Mouse (Mus musculus) ES-E14 (cell line): Measurements from ENCODE around the gene Cct4. TPM values are rescaled to one million over a fixed set of nuclear protein-coding genes. Genes with fewer than 3 reads are reported as not detected.

ENCODE experiments used
- DNase-seq: peaks from one replicate; pipeline ENCODE4 v3.0.0-alpha.2; 2013; ENCODE audit warnings: low read depth, low spot score
- H3K27ac ChIP-seq: 2 replicates; pipeline ENCODE4 v1.5.1; 2012; ENCODE audit warnings: low read depth, mild to moderate bottlenecking, low read length, moderate library complexity, mixed read lengths; ENCODE audit not compliant: poor library complexity, insufficient read depth, severe bottlenecking
- H3K36me3 ChIP-seq: 2 replicates; pipeline ENCODE4 v1.6.1; 2012; ENCODE audit warnings: mild to moderate bottlenecking, low read length, moderate library complexity, mixed read lengths; ENCODE audit not compliant: control insufficient read depth, poor library complexity, insufficient read depth, severe bottlenecking
- H3K4me1 ChIP-seq, 2 experiments: fragments of 150-350 bp in 1 of 2; sonication (generic) in 1 of 2; 2 replicates each; pipeline ENCODE4 v1.6.1; 2012; ENCODE audit warnings: low read length in 2 of 2, mild to moderate bottlenecking in 1 of 2, mixed read lengths in 1 of 2; ENCODE audit not compliant: control insufficient read depth in 2 of 2, insufficient read depth in 2 of 2, poor library complexity in 1 of 2
- H3K4me3 ChIP-seq, 2 experiments: fragments of 150-350 bp in 1 of 2; sonication (generic) in 1 of 2; 2 replicates each; pipeline ENCODE4 v1.5.1; 2012; ENCODE audit warnings: low read length in 2 of 2, low read depth in 1 of 2, mild to moderate bottlenecking in 1 of 2, mixed read lengths in 1 of 2; ENCODE audit not compliant: insufficient read depth in 1 of 2, poor library complexity in 1 of 2, severe bottlenecking in 1 of 2
- H3K9ac ChIP-seq: 2 replicates; pipeline ENCODE4 v1.6.1; 2012; ENCODE audit warnings: low read depth, mild to moderate bottlenecking, low read length, mixed read lengths; ENCODE audit not compliant: poor library complexity, insufficient read depth, severe bottlenecking
- H3K9me3 ChIP-seq: fragments of 150-350 bp; sonication (generic); 2 replicates; pipeline ENCODE4 v1.6.1; 2012; ENCODE audit warnings: low read depth, mild to moderate bottlenecking, low read length; ENCODE audit not compliant: control insufficient read depth, insufficient read depth
- CHD2 ChIP-seq: IDR thresholded peaks from 2 replicates; pipeline ENCODE4 v1.6.1; 2014; ENCODE audit warnings: mild to moderate bottlenecking, low read depth, low read length, inconsistent platforms
- HCFC1 ChIP-seq: IDR thresholded peaks from 2 replicates; pipeline ENCODE4 v1.6.1; 2012; ENCODE audit warnings: low read length, inconsistent platforms, borderline replicate concordance; ENCODE audit not compliant: insufficient read depth
- MAFK ChIP-seq: IDR thresholded peaks from 2 replicates; pipeline ENCODE4 v1.6.1; 2014; ENCODE audit warnings: mild to moderate bottlenecking, low read depth, low read length, inconsistent platforms; ENCODE audit not compliant: insufficient read depth
- ZC3H11A ChIP-seq: IDR thresholded peaks from 2 replicates; pipeline ENCODE4 v1.6.1; 2012; ENCODE audit warnings: low read depth, mild to moderate bottlenecking, inconsistent platforms, low read length, borderline replicate concordance
- ZNF384 ChIP-seq: IDR thresholded peaks from 2 replicates; pipeline ENCODE4 v1.6.1; 2012; ENCODE audit warnings: low read depth, low read length, inconsistent platforms
- in situ Hi-C, 2 experiments: fragments of 600-800 bp; cut with MboI; formaldehyde crosslinking; loops; one replicate each; pipeline ENCODE4 v1.15.1; 2025; ENCODE audit warnings: low sequenced_read_pairs in 2 of 2, inconsistent platforms in 1 of 2; ENCODE audit not compliant: unreplicated experiment in 2 of 2
- total RNA-seq: library from RNA; depleted of rRNA; stranded (reverse); fragments of 300-350 nt; gene quantifications from 2 replicates; pipeline ENCODE4 v1.2.3, GENCODE M21; 2012

Gene Cct4
- total RNA-seq, 1 experiment, result 382 TPM

DNA sequence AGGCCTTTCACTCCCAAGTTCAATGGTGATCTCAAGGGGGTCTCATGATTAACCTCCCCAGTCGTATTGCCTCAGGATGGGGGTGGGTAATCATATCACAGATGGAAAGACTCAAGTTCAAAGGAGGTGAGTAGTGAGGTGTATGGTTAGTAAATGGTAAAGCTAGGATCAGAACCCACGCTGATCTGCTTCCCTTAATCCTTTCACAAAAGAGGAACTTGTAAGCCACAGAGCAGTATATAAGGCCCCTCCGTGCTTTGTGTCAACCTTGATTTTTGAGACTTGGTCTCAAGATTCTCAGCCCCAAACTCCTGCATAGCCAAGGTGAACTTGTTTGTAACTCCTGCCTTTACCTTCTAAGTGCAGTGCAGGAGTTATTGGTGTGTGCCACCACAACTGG lies 33.9 kb downstream of the Cct4 start:
- in situ Hi-C loops, result no loop called here
- no peaks in the 10 kb centered on the region for H3K9me3 ChIP-seq
- no peak for TF ChIP-seq MAFK
- no peak for TF ChIP-seq ZC3H11A
- no peak for TF ChIP-seq CHD2
- TF ChIP-seq ZNF384, result no peak
- no peak for TF ChIP-seq HCFC1
- H3K4me3 ChIP-seq, result no peak overlapping the region
- no peaks in the 10 kb centered on the region for H3K36me3 ChIP-seq
- no peak for DNase-seq
- no peaks in the 10 kb centered on the region for H3K4me1 ChIP-seq
- H3K9ac ChIP-seq, result no peak overlapping the region
- no peak overlapping the region for H3K27ac ChIP-seq

GRCm38 (mm10) chr11:23028957-23029356 lies 38.6 kb downstream of the Cct4 start:
- no peaks in the 10 kb centered on the region for H3K9me3 ChIP-seq
- H3K36me3 ChIP-seq, result no peaks in the 10 kb centered on the region
- no peak overlapping the region for H3K4me3 ChIP-seq
- H3K9ac ChIP-seq, result no peak overlapping the region
- DNase-seq, result no peak
- in situ Hi-C loops, result no loop called here
- no peak for TF ChIP-seq ZNF384
- TF ChIP-seq HCFC1, result no peak
- TF ChIP-seq ZC3H11A, result no peak
- TF ChIP-seq CHD2, result no peak
- no peak overlapping the region for H3K27ac ChIP-seq
- no peaks in the 10 kb centered on the region for H3K4me1 ChIP-seq

DNA sequence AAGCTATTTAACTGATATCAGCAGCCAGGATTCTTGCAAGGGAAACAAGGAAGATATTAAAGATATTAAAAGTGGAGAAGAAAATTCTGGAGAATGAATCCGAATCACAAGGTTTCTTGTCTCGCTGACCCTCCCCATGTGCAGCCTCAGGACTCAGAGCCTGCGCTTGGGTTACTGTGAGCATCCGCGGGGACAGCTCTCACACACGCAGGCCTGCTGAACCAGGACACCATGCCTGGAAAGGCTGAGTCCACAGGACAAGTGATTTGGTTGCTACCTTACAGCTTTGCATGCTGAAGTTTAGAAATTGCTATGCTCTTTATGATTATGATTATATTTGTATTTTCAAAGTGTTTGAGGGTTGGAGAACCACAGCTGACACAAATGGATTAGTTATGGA lies 39.1 kb downstream of the Cct4 start:
- no peaks in the 10 kb centered on the region for H3K9me3 ChIP-seq
- no peak overlapping the region for H3K4me3 ChIP-seq
- TF ChIP-seq MAFK, result no peak
- no peak for TF ChIP-seq ZNF384
- no peak for TF ChIP-seq HCFC1
- TF ChIP-seq ZC3H11A, result no peak
- no peak for TF ChIP-seq CHD2
- H3K4me1 ChIP-seq, result no peaks in the 10 kb centered on the region
- no peak overlapping the region for H3K27ac ChIP-seq
- no peak for DNase-seq
- in situ Hi-C loops, result no loop called here
- H3K36me3 ChIP-seq, result no peaks in the 10 kb centered on the region
- no peak overlapping the region for H3K9ac ChIP-seq

- Histone ChIP-seq H3K4me3 (peak overlapping the region in 1 of 2 experiments; percentile 50; a peak in 1 of 4 replicates), H3K9ac (peak overlapping the region; percentile 15; the same call in 1 of the 2 replicates), H3K27ac (no peak overlapping the region; the same call in 1 of the 2 replicates), H3K36me3 (no peaks in the 10 kb centered on the region), H3K9me3 (no peaks in the 10 kb centered on the region), H3K4me1 (peaks cover 4 to 7% of the 10 kb centered on the region in 2 experiments; a peak in 2 of 4 replicates)
- TF ChIP-seq MAFK (no peak), HCFC1 (no peak), ZNF384 (no peak)
- no peak for DNase-seq
- in situ Hi-C loops, result no loop called here
Measured at GRCm38 (mm10) chr11:23047252-23047651, 56.9 kb downstream of the Cct4 start.

- H3K27ac ChIP-seq, result peak overlapping the region; percentile 48; the same call in 1 of the 2 replicates
- H3K4me3 ChIP-seq, result peak overlapping the region; percentile 50 to 51
- TF ChIP-seq CHD2 (no peak), ZC3H11A (no peak), MAFK (no peak), ZNF384 (no peak), HCFC1 (no peak)
- H3K36me3 ChIP-seq, result no peaks in the 10 kb centered on the region
- no peak for DNase-seq
- H3K9me3 ChIP-seq, result no peaks in the 10 kb centered on the region
- H3K9ac ChIP-seq, result peak overlapping the region; percentile 49
- in situ Hi-C loops, result no loop called here
- H3K4me1 ChIP-seq, result peaks cover 4 to 7% of the 10 kb centered on the region in 2 experiments; a peak in 2 of 4 replicates
Measured at GRCm38 (mm10) chr11:23047663-23048582, 57.6 kb downstream of the Cct4 start.
